Mouse (Mus musculus): ENCODE results near the gene Psme3.

- TF ChIP-seq CTCF (IDR thresholded peaks at IDR 0.05; ENCODE audit: low read depth, low read length) (no peak), POLR2A (IDR thresholded peaks at IDR 0.05; ENCODE audit: borderline replicate concordance, low read depth, low read length) (no peak)
These were observed 13.1 kb downstream of the Psme3 start for GRCm38 (mm10) chr11:101328941-101329635.
